Mouse (Mus musculus): ENCODE measurements around the gene Arhgap1. TPM values are rescaled to one million over a fixed set of nuclear protein-coding genes. Genes with fewer than 3 reads are reported as not detected.
A peak's percentile ranks its signal among the peaks of the same experiment; 100 is the strongest.
"Not testable (repeated sequence)": the region's sequence is repeated elsewhere in the genome, so short reads cannot be mapped to it uniquely, and the experiment has no call there.

Arhgap1 gene
- 157 and 173 TPM in 2 replicates for polyA plus RNA-seq (2015; fragmentation: Nextera tagmentation; extraction: Ambion mirVana)

- Histone ChIP-seq H3K4me2 (ENCODE audit: low read depth, low read length) (peak within 1 kb of the TSS; percentile 85), H3K27ac (ENCODE audit: low read length) (peak within 1 kb of the TSS; percentile 90), H3K36me3 (ENCODE audit: control insufficient read depth, insufficient read depth, low read length) (peaks cover 31% of the 10 kb centered on the region), H3K27me3 (replicated peaks; ENCODE audit: control insufficient read depth, insufficient read depth, low read length) (no peaks in the 10 kb centered on the region), H3K9me3 (ENCODE audit: control insufficient read depth, low read length) (no peaks in the 10 kb centered on the region), H3K4me1 (ENCODE audit: control insufficient read depth, insufficient read depth, low read length) (peaks cover 23% of the 10 kb centered on the region), H3K4me3 (ENCODE audit: low read length) (peak within 1 kb of the TSS; percentile 86), H3K9ac (ENCODE audit: low read depth, low read length) (peak within 1 kb of the TSS; percentile 88)
- WGBS = under 1% methylated on average over 44 of the region's 44 CpGs
- peak; percentile 93 for ATAC-seq
These were observed at the start of gene Arhgap1, which contains the start of gene Zfp408 for GRCm38 (mm10) chr2:91649553-91650359. Arhgap1 (plus strand) TSS chr2:91649860. Zfp408 (minus strand) TSS chr2:91649791.

- Histone ChIP-seq H3K4me2 (ENCODE audit: low read depth, low read length) (no peak overlapping the region), H3K27me3 (replicated peaks; ENCODE audit: control insufficient read depth, insufficient read depth, low read length) (no peaks in the 10 kb centered on the region), H3K4me3 (ENCODE audit: low read length) (no peak overlapping the region), H3K9ac (ENCODE audit: low read depth, low read length) (no peak overlapping the region), H3K36me3 (ENCODE audit: control insufficient read depth, insufficient read depth, low read length) (peaks cover 17% of the 10 kb centered on the region), H3K27ac (ENCODE audit: low read length) (no peak overlapping the region), H3K4me1 (ENCODE audit: control insufficient read depth, insufficient read depth, low read length) (no peaks in the 10 kb centered on the region), H3K9me3 (ENCODE audit: control insufficient read depth, low read length) (no peaks in the 10 kb centered on the region)
- no peak for ATAC-seq
- 96% methylated on average over 4 of the region's 4 CpGs for WGBS
These were observed 49.2 kb upstream of the Arhgap1 start for GRCm38 (mm10) chr2:91600475-91600874.

GRCm38 (mm10) chr2:91602389-91602788, 47.3 kb upstream of the Arhgap1 start:
- Histone ChIP-seq H3K4me2 (ENCODE audit: low read depth, low read length) (no peak overlapping the region), H3K4me3 (ENCODE audit: low read length) (no peak overlapping the region), H3K27me3 (replicated peaks; ENCODE audit: control insufficient read depth, insufficient read depth, low read length) (no peaks in the 10 kb centered on the region), H3K36me3 (ENCODE audit: control insufficient read depth, insufficient read depth, low read length) (peaks cover 16% of the 10 kb centered on the region), H3K4me1 (ENCODE audit: control insufficient read depth, insufficient read depth, low read length) (no peaks in the 10 kb centered on the region), H3K9me3 (ENCODE audit: control insufficient read depth, low read length) (no peaks in the 10 kb centered on the region), H3K27ac (ENCODE audit: low read length) (no peak overlapping the region), H3K9ac (ENCODE audit: low read depth, low read length) (no peak overlapping the region)
- WGBS = 89% methylated on average over 4 of the region's 4 CpGs
- ATAC-seq = no peak

- H3K4me2 ChIP-seq (ENCODE audit: low read depth, low read length); H3K9ac ChIP-seq (ENCODE audit: low read depth, low read length); H3K4me1 ChIP-seq (ENCODE audit: control insufficient read depth, insufficient read depth, low read length); ATAC-seq; H3K27ac ChIP-seq (ENCODE audit: low read length); H3K27me3 ChIP-seq (replicated peaks; ENCODE audit: control insufficient read depth, insufficient read depth, low read length); H3K9me3 ChIP-seq (ENCODE audit: control insufficient read depth, low read length); H3K4me3 ChIP-seq (ENCODE audit: low read length): not testable (repeated sequence)
- H3K36me3 ChIP-seq (ENCODE audit: control insufficient read depth, insufficient read depth, low read length) = peaks cover 13% of the 10 kb centered on the region
These were observed 40.3 kb upstream of the Arhgap1 start for GRCm38 (mm10) chr2:91609370-91609769.

GRCm38 (mm10) chr2:91622356-91622755, 27.3 kb upstream of the Arhgap1 start:
- no peaks in the 10 kb centered on the region for H3K4me1 ChIP-seq (ENCODE audit: control insufficient read depth, insufficient read depth, low read length)
- H3K4me2 ChIP-seq (ENCODE audit: low read depth, low read length) = no peak overlapping the region
- H3K27ac ChIP-seq (ENCODE audit: low read length) = no peak overlapping the region
- H3K9me3 ChIP-seq (ENCODE audit: control insufficient read depth, low read length) = no peaks in the 10 kb centered on the region
- WGBS = 90% methylated on average over 5 of the region's 5 CpGs
- no peak overlapping the region for H3K4me3 ChIP-seq (ENCODE audit: low read length)
- H3K9ac ChIP-seq (ENCODE audit: low read depth, low read length) = no peak overlapping the region
- no peaks in the 10 kb centered on the region for H3K27me3 ChIP-seq (replicated peaks; ENCODE audit: control insufficient read depth, insufficient read depth, low read length)
- peaks cover 18% of the 10 kb centered on the region for H3K36me3 ChIP-seq (ENCODE audit: control insufficient read depth, insufficient read depth, low read length)
- no peak for ATAC-seq

- not testable (repeated sequence) for H3K27me3 ChIP-seq (replicated peaks; ENCODE audit: control insufficient read depth, insufficient read depth, low read length); H3K4me3 ChIP-seq (ENCODE audit: low read length); H3K4me1 ChIP-seq (ENCODE audit: control insufficient read depth, insufficient read depth, low read length); H3K9me3 ChIP-seq (ENCODE audit: control insufficient read depth, low read length); ATAC-seq; H3K9ac ChIP-seq (ENCODE audit: low read depth, low read length); H3K27ac ChIP-seq (ENCODE audit: low read length); H3K4me2 ChIP-seq (ENCODE audit: low read depth, low read length)
- WGBS = 94% methylated on average over 7 of the region's 7 CpGs
- peaks cover 18% of the 10 kb centered on the region for H3K36me3 ChIP-seq (ENCODE audit: control insufficient read depth, insufficient read depth, low read length)
These were observed 26.3 kb upstream of the Arhgap1 start for GRCm38 (mm10) chr2:91623366-91623765.

GRCm38 (mm10) chr2:91627486-91627885, 22.2 kb upstream of the Arhgap1 start:
- Histone ChIP-seq H3K4me1 (ENCODE audit: control insufficient read depth, insufficient read depth, low read length) (no peaks in the 10 kb centered on the region), H3K4me2 (ENCODE audit: low read depth, low read length) (no peak overlapping the region), H3K27ac (ENCODE audit: low read length) (no peak overlapping the region), H3K9ac (ENCODE audit: low read depth, low read length) (no peak overlapping the region), H3K9me3 (ENCODE audit: control insufficient read depth, low read length) (no peaks in the 10 kb centered on the region), H3K36me3 (ENCODE audit: control insufficient read depth, insufficient read depth, low read length) (no peaks in the 10 kb centered on the region), H3K4me3 (ENCODE audit: low read length) (no peak overlapping the region), H3K27me3 (replicated peaks; ENCODE audit: control insufficient read depth, insufficient read depth, low read length) (no peaks in the 10 kb centered on the region)
- no peak for ATAC-seq
- WGBS = 69% methylated on average over 5 of the region's 5 CpGs

GRCm38 (mm10) chr2:91628171-91628570, 21.5 kb upstream of the Arhgap1 start:
- H3K4me2 ChIP-seq (ENCODE audit: low read depth, low read length) = no peak overlapping the region
- H3K27ac ChIP-seq (ENCODE audit: low read length) = no peak overlapping the region
- no peak for ATAC-seq
- H3K36me3 ChIP-seq (ENCODE audit: control insufficient read depth, insufficient read depth, low read length) = no peaks in the 10 kb centered on the region
- no peak overlapping the region for H3K9ac ChIP-seq (ENCODE audit: low read depth, low read length)
- 92% methylated on average over 8 of the region's 8 CpGs for WGBS
- H3K27me3 ChIP-seq (replicated peaks; ENCODE audit: control insufficient read depth, insufficient read depth, low read length) = no peaks in the 10 kb centered on the region
- H3K9me3 ChIP-seq (ENCODE audit: control insufficient read depth, low read length) = no peaks in the 10 kb centered on the region
- no peak overlapping the region for H3K4me3 ChIP-seq (ENCODE audit: low read length)
- no peaks in the 10 kb centered on the region for H3K4me1 ChIP-seq (ENCODE audit: control insufficient read depth, insufficient read depth, low read length)

GRCm38 (mm10) chr2:91629682-91630081, 20.0 kb upstream of the Arhgap1 start:
- no peak overlapping the region for H3K4me2 ChIP-seq (ENCODE audit: low read depth, low read length)
- no peaks in the 10 kb centered on the region for H3K4me1 ChIP-seq (ENCODE audit: control insufficient read depth, insufficient read depth, low read length)
- no peak overlapping the region for H3K9ac ChIP-seq (ENCODE audit: low read depth, low read length)
- H3K27me3 ChIP-seq (replicated peaks; ENCODE audit: control insufficient read depth, insufficient read depth, low read length) = no peaks in the 10 kb centered on the region
- H3K27ac ChIP-seq (ENCODE audit: low read length) = no peak overlapping the region
- no peak for ATAC-seq
- H3K9me3 ChIP-seq (ENCODE audit: control insufficient read depth, low read length) = no peaks in the 10 kb centered on the region
- H3K36me3 ChIP-seq (ENCODE audit: control insufficient read depth, insufficient read depth, low read length) = no peaks in the 10 kb centered on the region
- no peak overlapping the region for H3K4me3 ChIP-seq (ENCODE audit: low read length)
- 85% methylated on average over 18 of the region's 18 CpGs for WGBS
